Mouse (Mus musculus) megakaryocyte, embryonic 14.5 days (primary cell): Measurements from ENCODE around the gene Adgra3. TPM values are rescaled to one million over a fixed set of nuclear protein-coding genes. Genes with fewer than 3 reads are reported as not detected.

ENCODE experiments used
- H3K27me3 ChIP-seq: replicated peaks from 2 replicates; pipeline ENCODE3; 2012; ENCODE audit warnings: inconsistent platforms
- H3K36me3 ChIP-seq: replicated peaks from 2 replicates; pipeline ENCODE3; 2012; ENCODE audit warnings: low read length, inconsistent platforms, mixed read lengths
- H3K4me1 ChIP-seq: 2 replicates; pipeline ENCODE4 v1.6.1; 2012; ENCODE audit warnings: inconsistent platforms
- H3K4me3 ChIP-seq: replicated peaks from 2 replicates; pipeline ENCODE3; 2012; ENCODE audit warnings: moderate library complexity, mild to moderate bottlenecking, inconsistent platforms
- H3K9me3 ChIP-seq: 2 replicates; pipeline ENCODE4 v1.6.1; 2012; ENCODE audit warnings: inconsistent platforms
- FLI1 ChIP-seq: IDR thresholded peaks from 2 replicates; pipeline ENCODE4 v1.6.1; 2012; ENCODE audit warnings: low read length, inconsistent platforms, mixed read lengths
- GATA1 ChIP-seq: IDR thresholded peaks from 3 replicates; pipeline ENCODE4 v1.6.1; 2012; ENCODE audit warnings: mixed read lengths, low read length, inconsistent platforms, borderline replicate concordance
- polyA plus RNA-seq: library from polyadenylated mRNA; stranded (reverse); fragments of >175 nt; gene quantifications from 2 replicates; pipeline ENCODE4 v1.2.3, GENCODE M21; 2012; ENCODE audit warnings: low replicate concordance; ENCODE audit not compliant: insufficient read depth

The Adgra3 gene
- polyA plus RNA-seq, 1 experiment = 0.18 TPM

DNA sequence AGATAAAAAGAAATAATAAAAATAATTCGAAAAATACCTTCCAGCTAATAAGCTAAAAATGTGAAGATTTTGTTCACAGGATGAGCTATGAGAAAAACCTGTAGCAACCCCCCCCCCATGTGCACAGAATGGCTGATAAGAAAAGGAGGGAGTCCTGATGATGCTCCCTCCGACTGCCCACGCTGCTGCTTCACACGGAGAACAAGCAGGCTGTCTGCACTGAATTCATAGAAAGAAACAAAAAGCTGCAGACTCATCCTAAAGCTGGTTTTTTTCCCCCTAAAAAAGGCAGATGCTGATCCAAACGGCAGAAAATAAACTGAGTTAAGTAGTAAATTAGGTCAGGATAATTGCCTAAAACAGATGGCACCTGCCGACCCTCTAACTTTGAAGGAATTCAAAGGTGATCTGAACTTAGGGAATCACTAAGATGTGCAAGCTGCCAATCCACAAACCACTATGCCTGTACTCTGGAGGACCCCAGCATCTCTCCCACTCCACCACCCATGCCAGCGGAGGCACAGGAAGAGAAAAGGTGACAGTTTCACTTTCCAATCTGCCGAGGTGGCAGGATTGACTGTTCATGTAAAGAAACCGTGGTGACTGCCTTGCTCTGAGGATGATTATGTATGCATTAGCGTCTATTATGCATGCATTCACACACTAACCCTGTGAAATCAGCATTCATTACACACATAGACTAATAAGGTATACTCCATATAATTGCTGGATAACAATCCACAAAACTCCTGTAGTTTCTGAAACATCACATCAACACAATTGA, 70.6 kb downstream of the Adgra3 start:
- Histone ChIP-seq H3K4me1 (peaks cover 25% of the 10 kb centered on the region), H3K27me3 (no peaks in the 10 kb centered on the region), H3K4me3 (no peak overlapping the region), H3K9me3 (no peaks in the 10 kb centered on the region), H3K36me3 (peaks cover 2% of the 10 kb centered on the region)
- TF ChIP-seq GATA1 = no peak
- TF ChIP-seq FLI1 = no peak

DNA sequence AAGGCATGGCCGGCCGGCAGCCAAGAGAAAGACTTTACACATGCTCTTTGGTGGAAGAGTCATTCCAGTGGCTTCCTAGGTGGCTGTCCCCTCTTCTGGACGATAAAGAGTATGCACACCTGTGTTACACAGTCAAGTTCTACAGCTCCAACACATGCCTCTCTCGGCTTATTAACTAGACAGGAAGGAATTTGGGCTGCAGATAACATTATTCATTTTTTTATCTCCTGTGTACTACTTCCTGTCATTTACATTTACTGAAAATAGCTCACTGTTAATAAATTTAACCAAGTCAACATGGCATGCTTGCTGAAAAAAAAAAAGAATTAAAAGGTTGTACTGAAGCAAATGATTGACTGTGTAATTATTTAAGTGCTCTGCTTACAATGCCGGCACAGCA, 78.1 kb downstream of the Adgra3 start:
- TF ChIP-seq GATA1 = no peak
- H3K4me1 ChIP-seq = peaks cover 29% of the 10 kb centered on the region
- peaks cover 2% of the 10 kb centered on the region for H3K36me3 ChIP-seq
- H3K4me3 ChIP-seq = no peak overlapping the region
- no peaks in the 10 kb centered on the region for H3K27me3 ChIP-seq
- no peaks in the 10 kb centered on the region for H3K9me3 ChIP-seq

DNA sequence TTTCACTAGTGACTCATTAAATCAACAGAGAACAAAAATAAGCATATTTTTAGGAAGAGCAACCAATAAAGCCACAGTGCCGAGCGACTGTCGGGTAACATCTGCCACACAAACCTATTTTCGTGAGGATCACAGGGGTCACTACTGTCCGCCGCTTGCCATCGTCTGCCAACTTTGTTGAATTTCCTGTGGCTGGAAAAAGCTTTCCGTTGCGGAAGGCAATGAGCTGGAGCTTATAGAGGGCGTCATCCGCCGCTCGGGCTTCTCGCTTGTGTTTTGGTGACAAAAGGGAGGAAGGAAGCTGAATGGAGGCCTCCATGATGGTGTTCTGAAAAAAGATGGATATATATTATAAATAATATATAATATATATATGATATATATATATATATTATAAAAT, 79.6 kb downstream of the Adgra3 start:
- H3K36me3 ChIP-seq = peaks cover 2% of the 10 kb centered on the region
- H3K9me3 ChIP-seq = no peaks in the 10 kb centered on the region
- no peak overlapping the region for H3K4me3 ChIP-seq
- no peak for TF ChIP-seq FLI1
- TF ChIP-seq GATA1 = no peak
- no peaks in the 10 kb centered on the region for H3K27me3 ChIP-seq
- H3K4me1 ChIP-seq = peaks cover 29% of the 10 kb centered on the region

DNA sequence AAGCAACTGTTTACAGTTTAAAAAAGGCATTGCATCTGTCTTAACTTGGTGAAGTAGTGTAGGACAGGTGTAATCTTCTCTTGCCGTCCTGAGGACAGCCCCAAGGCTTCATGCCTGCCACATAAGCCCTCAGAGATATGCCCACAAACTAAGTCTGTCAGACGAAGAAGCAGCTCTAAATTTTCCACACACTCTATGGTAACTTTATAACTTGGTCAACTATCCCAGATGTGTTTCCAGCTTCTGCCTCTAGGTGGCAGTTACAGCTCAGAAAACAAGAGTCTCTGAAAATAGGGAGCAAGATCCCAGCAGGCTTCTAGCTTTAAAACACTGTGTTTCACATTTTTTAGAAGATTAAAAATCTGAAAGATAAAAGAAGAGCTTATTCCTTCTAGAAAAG, 82.8 kb downstream of the Adgra3 start:
- Histone ChIP-seq H3K9me3 (no peaks in the 10 kb centered on the region), H3K27me3 (no peaks in the 10 kb centered on the region), H3K4me1 (peaks cover 12% of the 10 kb centered on the region), H3K4me3 (no peak overlapping the region), H3K36me3 (peaks cover 6% of the 10 kb centered on the region)
- TF ChIP-seq FLI1 = no peak
- TF ChIP-seq GATA1 = no peak

DNA sequence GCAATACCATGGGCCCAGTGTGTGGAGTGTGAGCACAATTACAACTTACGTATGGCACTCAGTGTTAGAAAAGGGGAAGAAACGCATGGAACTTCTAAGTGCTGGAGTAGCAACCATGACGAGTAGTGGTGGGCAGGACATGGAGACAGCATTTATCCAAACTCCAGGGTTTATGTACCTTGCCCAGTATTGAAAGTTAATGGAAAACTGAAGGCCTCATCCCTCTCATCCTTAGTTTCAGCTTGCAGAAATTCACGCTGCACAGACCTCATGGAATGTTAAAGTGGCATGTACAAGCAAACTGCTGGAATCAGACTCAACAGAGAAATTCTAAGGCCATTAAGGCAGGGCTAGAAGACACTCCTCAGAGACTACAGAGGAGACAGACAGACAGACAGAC, 84.6 kb downstream of the Adgra3 start:
- H3K4me1 ChIP-seq = 0 out of 2 replicates have a peak, but pooled peaks cover 3% of the 10 kb centered on the region
- H3K36me3 ChIP-seq = peaks cover 9% of the 10 kb centered on the region
- no peak for TF ChIP-seq FLI1
- TF ChIP-seq GATA1 = no peak
- H3K27me3 ChIP-seq = no peaks in the 10 kb centered on the region
- no peaks in the 10 kb centered on the region for H3K9me3 ChIP-seq
- H3K4me3 ChIP-seq = no peak overlapping the region

DNA sequence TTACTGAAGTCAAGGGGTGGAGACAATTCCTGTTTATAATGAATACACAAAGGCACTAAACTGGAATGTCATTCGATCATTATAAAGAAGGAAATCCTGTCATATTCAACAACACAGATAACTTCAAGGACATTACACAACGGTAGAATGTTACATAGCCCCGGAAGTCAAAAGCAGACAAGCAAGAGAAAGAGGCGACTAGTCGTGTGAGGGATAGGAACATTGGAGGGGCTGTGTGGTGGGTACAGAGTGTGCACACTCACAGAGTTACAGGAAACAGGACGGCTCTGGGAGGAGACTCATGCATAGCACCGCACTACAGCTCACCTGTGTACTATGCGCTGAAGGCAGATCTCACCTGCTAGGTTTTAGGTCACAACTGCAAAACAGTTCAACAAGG, 89.1 kb downstream of the Adgra3 start:
- Histone ChIP-seq H3K4me3 (no peak overlapping the region), H3K27me3 (no peaks in the 10 kb centered on the region), H3K36me3 (peaks cover 8% of the 10 kb centered on the region), H3K9me3 (no peaks in the 10 kb centered on the region), H3K4me1 (peaks cover 24% of the 10 kb centered on the region)
- TF ChIP-seq FLI1 (no peak), GATA1 (no peak)

DNA sequence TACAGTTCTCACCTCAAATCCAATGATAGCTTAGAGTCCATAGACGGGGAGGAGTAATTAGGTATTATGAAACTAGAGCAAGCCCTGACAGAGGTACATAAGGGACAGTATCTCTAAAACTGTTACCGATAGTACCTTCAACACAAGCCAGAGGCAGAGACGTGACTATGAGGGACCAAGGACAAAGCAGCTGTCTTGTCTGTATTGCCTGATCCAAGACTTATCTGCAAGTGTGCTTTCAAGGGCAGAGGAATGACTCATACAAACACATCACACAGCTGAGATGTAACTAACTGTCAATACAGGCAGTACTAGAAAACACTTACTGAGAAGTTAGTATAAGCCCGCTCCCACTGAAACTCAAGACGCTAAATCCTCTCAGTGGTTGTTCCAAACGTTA, 91.1 kb downstream of the Adgra3 start:
- Histone ChIP-seq H3K27me3 (no peaks in the 10 kb centered on the region), H3K9me3 (no peaks in the 10 kb centered on the region), H3K4me1 (peaks cover 24% of the 10 kb centered on the region), H3K4me3 (no peak overlapping the region), H3K36me3 (peaks cover 11% of the 10 kb centered on the region)
- no peak for TF ChIP-seq FLI1
- TF ChIP-seq GATA1 = no peak

DNA sequence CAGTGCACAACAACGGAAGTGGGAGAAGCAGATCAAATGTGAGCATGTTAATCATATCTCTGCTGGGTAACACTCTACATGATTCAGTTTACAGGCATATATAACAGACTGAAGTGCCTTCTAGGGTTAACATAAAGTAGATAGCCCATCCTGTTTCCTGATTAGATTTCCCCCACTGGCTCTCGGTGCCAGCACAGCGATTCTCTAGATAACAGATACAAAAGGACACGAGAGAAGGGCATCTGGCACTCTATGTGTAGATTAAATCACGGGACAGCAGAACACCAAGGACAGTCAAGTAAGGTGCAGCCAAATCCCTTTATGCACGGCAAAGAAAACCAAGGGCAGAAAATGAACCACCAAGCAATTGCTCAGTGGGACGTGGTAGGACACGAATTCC, 93.0 kb downstream of the Adgra3 start:
- peaks cover 24% of the 10 kb centered on the region for H3K4me1 ChIP-seq
- H3K36me3 ChIP-seq = peaks cover 15% of the 10 kb centered on the region
- TF ChIP-seq FLI1 (no peak), GATA1 (no peak)
- no peak overlapping the region for H3K4me3 ChIP-seq
- H3K27me3 ChIP-seq = no peaks in the 10 kb centered on the region
- H3K9me3 ChIP-seq = no peaks in the 10 kb centered on the region

DNA sequence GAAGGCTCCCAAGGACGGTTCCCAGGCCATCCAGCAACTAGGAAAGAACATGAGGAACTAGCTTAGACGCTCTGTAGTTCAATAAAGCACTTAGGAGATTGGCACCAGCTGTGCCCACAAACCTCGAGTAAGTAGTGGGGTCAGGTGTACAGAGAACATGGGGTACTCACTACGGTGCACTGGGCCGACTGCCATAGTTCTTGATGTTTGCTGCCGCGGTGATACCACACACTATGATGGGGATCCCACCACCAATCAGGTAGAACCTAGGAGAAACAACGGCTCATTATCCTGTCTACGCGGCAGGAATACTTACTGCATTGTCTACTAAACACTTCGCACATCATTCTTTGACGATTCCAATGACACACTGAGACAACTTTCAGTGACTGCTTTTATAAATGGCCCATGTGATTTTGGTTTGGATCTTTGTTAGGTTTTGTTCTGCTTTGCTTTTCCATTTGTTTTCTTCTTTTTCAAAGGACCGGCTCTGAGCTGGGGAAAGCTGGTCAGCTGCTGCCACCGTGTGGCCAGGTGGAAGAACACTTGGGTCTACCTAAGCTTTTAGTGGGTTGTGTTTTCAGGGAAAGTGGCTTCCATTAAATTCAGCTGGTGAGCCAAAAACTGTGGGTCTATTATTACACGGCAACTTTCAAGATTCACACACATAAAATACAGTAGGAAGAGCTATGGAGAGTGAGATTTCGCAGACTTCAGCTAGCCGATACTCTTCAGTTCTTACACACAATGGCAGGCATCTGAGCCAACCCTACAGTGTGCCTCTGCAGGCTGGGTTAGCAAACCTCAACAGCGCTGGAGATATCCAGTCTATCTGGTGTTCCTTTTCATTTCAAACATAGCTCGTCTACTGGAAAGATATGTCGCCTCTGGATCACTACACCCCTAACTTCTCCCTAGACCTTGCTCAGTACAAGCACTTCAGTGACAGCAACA, 97.1 kb downstream of the Adgra3 start:
- H3K4me1 ChIP-seq = peaks cover 14% of the 10 kb centered on the region
- no peaks in the 10 kb centered on the region for H3K27me3 ChIP-seq
- H3K9me3 ChIP-seq = no peaks in the 10 kb centered on the region
- peaks cover 27% of the 10 kb centered on the region for H3K36me3 ChIP-seq
- no peak for TF ChIP-seq FLI1
- no peak for TF ChIP-seq GATA1
- no peak overlapping the region for H3K4me3 ChIP-seq

DNA sequence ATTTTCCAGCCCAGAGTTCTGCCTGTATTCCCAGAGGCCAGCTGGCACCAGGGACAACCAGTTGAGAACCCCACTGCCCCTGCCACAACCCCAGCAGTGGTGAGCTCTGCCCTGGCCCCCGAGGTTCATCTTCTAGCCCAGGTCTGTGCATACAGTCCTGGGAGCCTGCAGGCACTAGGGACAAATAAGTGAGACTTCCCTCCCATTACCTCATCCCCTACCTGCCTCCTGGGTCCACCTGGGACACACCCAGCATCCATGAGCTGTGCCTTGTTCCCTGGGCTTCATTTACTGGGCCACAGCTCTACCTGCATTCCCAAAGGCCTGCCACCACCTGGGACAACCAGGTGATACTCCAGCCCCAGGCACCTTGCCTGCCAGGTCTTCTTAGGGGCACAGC, 122.5 kb downstream of the Adgra3 start:
- Histone ChIP-seq H3K9me3 (peaks cover 6% of the 10 kb centered on the region; the same call in 1 of the 2 replicates), H3K27me3 (no peaks in the 10 kb centered on the region), H3K4me3 (no peak overlapping the region), H3K4me1 (no peaks in the 10 kb centered on the region), H3K36me3 (no peaks in the 10 kb centered on the region)
- no peak for TF ChIP-seq FLI1
- TF ChIP-seq GATA1 = no peak
